Comparison of ENCODE assay signal across 7 mouse cellular contexts in the genomic region with DNA sequence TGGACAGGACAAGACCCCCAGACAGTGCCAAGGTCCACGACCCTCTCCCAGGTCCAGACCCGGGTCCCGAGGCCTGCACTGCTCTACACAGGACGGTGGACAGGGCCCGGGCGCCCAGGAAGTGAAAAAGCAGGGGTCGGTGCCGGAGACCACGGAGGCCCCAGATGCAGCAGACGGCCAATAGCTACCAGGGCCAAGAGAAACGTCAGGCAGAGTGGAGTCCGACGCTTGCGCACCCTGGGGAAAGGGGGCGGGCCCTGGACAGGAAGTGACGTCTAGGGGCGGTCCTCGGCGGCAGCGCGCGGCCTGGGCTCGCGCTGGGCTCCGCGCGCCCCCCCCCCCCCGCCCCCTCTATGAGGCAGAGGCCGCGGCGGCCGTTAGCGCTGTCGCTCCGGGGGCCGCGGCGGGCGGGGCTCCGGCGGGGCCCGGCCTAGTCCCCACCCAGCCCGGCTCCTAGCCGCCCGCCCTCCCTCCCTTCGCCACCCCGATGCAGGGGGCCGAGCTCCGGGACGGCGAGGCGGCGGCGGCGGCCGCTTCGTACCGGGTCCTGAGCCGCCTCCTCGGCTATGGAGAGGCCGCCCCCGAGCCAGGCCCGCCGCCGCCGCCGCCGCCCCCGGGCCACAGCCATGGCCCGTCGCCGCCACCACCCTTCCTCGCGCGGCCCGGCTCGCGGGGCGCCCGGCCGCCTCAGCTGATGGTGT. TPM values are rescaled to one million over a fixed set of nuclear protein-coding genes. Genes with fewer than 3 reads are reported as not detected.
A peak's percentile ranks its signal among the peaks of the same experiment; 100 is the strongest.
DNase-seq lines count a peak whose midpoint lies in the region; ATAC-seq lines count a peak whose summit lies in the region.

A gene (plus strand): TSS at position 604 of the 701 bp plus-strand sequence.

- ATAC-seq in granulocyte monocyte progenitor cell, adult 5-6 weeks (replicated peaks; ENCODE audit: poor library complexity, severe bottlenecking) = peak; percentile 95
- ATAC-seq in midbrain, embryonic 13.5 days = peak; percentile 98

- peak within 1 kb of the TSS; percentile 95 for H3K4me2 ChIP-seq in midbrain, embryonic 13.5 days (replicated peaks)

- H3K9ac ChIP-seq in midbrain, embryonic 13.5 days (replicated peaks) = peak within 1 kb of the TSS; percentile 99

- H3K36me3 ChIP-seq in limb, embryonic 10.5 days = peaks cover 5% of the 10 kb centered on the region; the same call in 1 of the 2 replicates
- H3K36me3 ChIP-seq in midbrain, embryonic 13.5 days = no peaks in the 10 kb centered on the region

- H3K9me3 ChIP-seq in limb, embryonic 10.5 days (replicated peaks) = no peaks in the 10 kb centered on the region
- no peaks in the 10 kb centered on the region for H3K9me3 ChIP-seq in midbrain, embryonic 13.5 days

- DNase-seq in adrenal gland, adult 8-10 months = peak; percentile 91
- DNase-seq in embryo, embryonic 9.5 days (ENCODE audit: extremely low spot score) = peak; percentile 95
- DNase-seq in kidney, adult 11 months = peak; percentile 90
- peak; percentile 96 for DNase-seq in limb, embryonic 10.5 days (ENCODE audit: low spot score)
- DNase-seq in spleen, adult 12 weeks (ENCODE audit: low spot score) = peak; percentile 86

- WGBS in limb, embryonic 10.5 days = under 1% methylated on average over 48 of the region's 81 CpGs
- under 1% methylated on average over 28 of the region's 81 CpGs for WGBS in midbrain, embryonic 13.5 days

- no peaks in the 10 kb centered on the region for H3K27me3 ChIP-seq in limb, embryonic 10.5 days (ENCODE audit: low read depth, poor library complexity, severe bottlenecking)
- no peaks in the 10 kb centered on the region for H3K27me3 ChIP-seq in midbrain, embryonic 13.5 days

- peak within 1 kb of the TSS; percentile 99 for H3K4me3 ChIP-seq in limb, embryonic 10.5 days
- H3K4me3 ChIP-seq in midbrain, embryonic 13.5 days (replicated peaks) = peak within 1 kb of the TSS; percentile 99

- peak within 1 kb of the TSS; percentile 95 for H3K27ac ChIP-seq in limb, embryonic 10.5 days
- H3K27ac ChIP-seq in midbrain, embryonic 13.5 days = peak within 1 kb of the TSS; percentile 87

- H3K4me1 ChIP-seq in limb, embryonic 10.5 days = peaks cover 35% of the 10 kb centered on the region
- H3K4me1 ChIP-seq in midbrain, embryonic 13.5 days (replicated peaks) = peaks cover 31% of the 10 kb centered on the region

RNA-seq across cellular contexts. Expression of the gene that starts here (rescaled TPM):
- total RNA-seq in adrenal gland, adult 8-10 months (2022) = 10 to 100 TPM; 22.2 to 28.3 (median 24.9) TPM
- 5.5 and 6.3 TPM in 2 replicates for total RNA-seq in granulocyte monocyte progenitor cell, adult 5-6 weeks (2014; fragmentation: Nextera tagmentation)
- total RNA-seq in granulocyte monocyte progenitor cell, adult 5-6 weeks (2017) = 7.9 and 9.5 TPM in 2 replicates
- polyA plus RNA-seq in limb, embryonic 10.5 days (2016; fragmentation: Nextera tagmentation; extraction: Ambion mirVana) = 3.5 and 4.4 TPM in 2 replicates
- 8.8 and 9.4 TPM in 2 replicates for polyA plus RNA-seq in midbrain, embryonic 13.5 days (2015; fragmentation: Nextera tagmentation; extraction: Ambion mirVana)

Comparison
In these comparisons a context has a peak if more than half of its experiments do, and no peak if none do; other contexts are left out.
1. Peak in every context shown above with its lines: DNase-seq, ATAC-seq, H3K4me3 ChIP-seq and H3K27ac ChIP-seq.